Mouse (Mus musculus) lung, postnatal 0 days (tissue): ENCODE data around the gene Ctss. TPM values are rescaled to one million over a fixed set of nuclear protein-coding genes. Genes with fewer than 3 reads are reported as not detected.
A peak's percentile ranks its signal among the peaks of the same experiment; 100 is the strongest.
"Not testable (repeated sequence)": the region's sequence is repeated elsewhere in the genome, so short reads cannot be mapped to it uniquely, and the experiment has no call there.

ENCODE experiments used
- ATAC-seq: fragments of 200-750 bp; cut with Nextera tagmentation; 2 replicates; pipeline ENCODE4 v1.8.0; 2017; ENCODE audit warnings: moderate library complexity
- DNase-seq: peaks from one replicate; pipeline ENCODE4 v3.0.0-alpha.2; 2016; ENCODE audit warnings: low spot score
- H3K27ac ChIP-seq: fragments of 300-500 bp; sonication (generic); 2 replicates; pipeline ENCODE4 v1.5.1; 2014; ENCODE audit warnings: antibody characterized with exemption, mild to moderate bottlenecking, low read length, mixed read lengths
- H3K27me3 ChIP-seq: fragments of 300-500 bp; sonication (generic); replicated peaks from 2 replicates; pipeline ENCODE4 v1.6.1; 2014; ENCODE audit warnings: low read length, mixed read lengths; ENCODE audit not compliant: insufficient read depth
- H3K36me3 ChIP-seq: fragments of 300-500 bp; sonication (generic); 2 replicates; pipeline ENCODE4 v1.6.1; 2014; ENCODE audit warnings: low read length, mixed read lengths; ENCODE audit not compliant: insufficient read depth
- H3K4me1 ChIP-seq: fragments of 300-500 bp; sonication (generic); 2 replicates; pipeline ENCODE4 v1.6.1; 2014; ENCODE audit warnings: antibody characterized with exemption, low read depth, low read length, mixed read lengths; ENCODE audit not compliant: insufficient read depth
- H3K4me2 ChIP-seq: fragments of 300-500 bp; sonication (generic); replicated peaks from 2 replicates; pipeline ENCODE4 v1.6.1; 2014; ENCODE audit warnings: low read depth, mild to moderate bottlenecking, low read length, moderate library complexity, mixed read lengths
- H3K4me3 ChIP-seq: fragments of 300-500 bp; sonication (generic); 2 replicates; pipeline ENCODE4 v1.5.1; 2014; ENCODE audit warnings: low read depth, low read length
- H3K9ac ChIP-seq: fragments of 300-500 bp; sonication (generic); replicated peaks from 2 replicates; pipeline ENCODE4 v1.6.1; 2014; ENCODE audit warnings: low read depth, mild to moderate bottlenecking
- H3K9me3 ChIP-seq: fragments of 300-500 bp; sonication (generic); 2 replicates; pipeline ENCODE4 v1.6.1; 2016; ENCODE audit warnings: low read length, mixed read lengths
- CTCF ChIP-seq: IDR thresholded peaks from 2 replicates; pipeline ENCODE4 v1.5.1; 2016; ENCODE audit warnings: antibody characterized with exemption, mild to moderate bottlenecking
- EP300 ChIP-seq: IDR thresholded peaks from 2 replicates; pipeline ENCODE4 v1.6.1; 2016; ENCODE audit warnings: antibody characterized with exemption, mild to moderate bottlenecking, control low read depth
- WGBS: fragments of 180-500 bp; shearing (Covaris S2); extraction: QIAGEN DNeasy Blood & Tissue Kit; methylation state at CpG from one replicate; pipeline ENCODE4 v1.1.7; 2014; 5-methylcytosine and 5-hydroxymethylcytosine counted together
- polyA plus RNA-seq: library from polyadenylated mRNA; unstranded; fragments of >200 nt; fragmentation: Nextera tagmentation; extraction: Ambion mirVana; gene quantifications from 2 replicates; pipeline ENCODE4 v1.2.1, GENCODE M21; 2015

The Ctss gene
- polyA plus RNA-seq, 1 experiment from 2014 or later = 115 TPM

DNA sequence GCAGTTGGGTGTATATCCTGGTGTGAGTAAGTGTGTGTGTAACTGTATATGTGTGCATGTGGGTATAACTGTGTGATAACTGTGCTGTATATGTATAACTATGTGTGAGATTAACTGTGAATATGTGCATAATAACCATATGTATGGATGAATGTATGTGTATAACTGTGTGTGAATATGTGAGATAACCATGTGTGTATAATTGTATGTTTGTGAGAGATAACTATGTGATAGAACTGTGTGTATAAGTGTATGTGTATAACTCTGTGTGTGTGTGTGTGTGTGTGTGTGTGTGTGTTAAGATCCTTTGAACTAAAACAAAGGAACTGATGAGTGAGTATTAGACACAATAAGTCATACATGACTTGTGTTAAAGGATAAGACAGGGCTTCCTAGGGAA is 475 bp upstream of the Ctss start:
- Histone ChIP-seq H3K9ac (no peak overlapping the region), H3K9me3 (no peaks in the 10 kb centered on the region), H3K36me3 (no peaks in the 10 kb centered on the region)

GRCm38 (mm10) chr3:95529814-95530213 is 3.2 kb downstream of the Ctss start:
- H3K4me1 ChIP-seq = no peaks in the 10 kb centered on the region
- TF ChIP-seq EP300 = no peak
- TF ChIP-seq CTCF = no peak
- no peak overlapping the region for H3K4me3 ChIP-seq
- H3K9ac ChIP-seq = no peak overlapping the region
- no peaks in the 10 kb centered on the region for H3K9me3 ChIP-seq
- no peaks in the 10 kb centered on the region for H3K27me3 ChIP-seq
- DNase-seq (peak; percentile 15), ATAC-seq (no peak)
- H3K27ac ChIP-seq = no peak overlapping the region
- H3K36me3 ChIP-seq = no peaks in the 10 kb centered on the region
- H3K4me2 ChIP-seq = no peak overlapping the region
- WGBS = 73% methylated on average over 6 of the region's 6 CpGs

More for the DNA sequence above, 475 bp upstream of the Ctss start:
- Histone ChIP-seq H3K4me2 (no peak overlapping the region), H3K27me3 (no peaks in the 10 kb centered on the region), H3K27ac (no peak overlapping the region), H3K4me1 (no peaks in the 10 kb centered on the region), H3K4me3 (no peak overlapping the region)
- TF ChIP-seq CTCF = no peak
- TF ChIP-seq EP300 = no peak
- DNase-seq (no peak), ATAC-seq (no peak)

DNA sequence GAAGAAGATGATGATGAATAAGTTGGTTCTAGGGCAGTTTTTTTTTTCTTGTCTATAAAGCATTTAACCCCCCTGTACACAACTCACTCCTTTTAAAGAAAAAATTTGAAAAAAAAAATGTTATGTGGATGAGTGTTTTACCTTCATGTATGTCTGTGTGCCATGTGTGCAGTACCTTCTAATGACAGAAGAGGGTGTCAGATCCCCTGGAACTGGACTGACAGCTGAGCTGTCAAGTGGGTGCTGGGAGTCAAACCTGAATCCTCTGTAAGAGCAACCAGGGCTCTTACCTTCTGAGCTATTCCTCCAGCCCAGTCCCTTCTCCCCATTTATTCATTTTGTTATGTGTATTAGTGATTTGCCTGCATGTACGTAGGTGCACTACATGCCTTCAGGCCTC is 4.4 kb downstream of the Ctss start:
- no peak for TF ChIP-seq CTCF
- DNase-seq = no peak
- no peaks in the 10 kb centered on the region for H3K27me3 ChIP-seq

GRCm38 (mm10) chr3:95533364-95533763 is 6.8 kb downstream of the Ctss start:
- Histone ChIP-seq H3K9me3 (no peaks in the 10 kb centered on the region), H3K27me3 (no peaks in the 10 kb centered on the region), H3K4me2 (no peak overlapping the region), H3K27ac (no peak overlapping the region), H3K4me1 (no peaks in the 10 kb centered on the region), H3K4me3 (no peak overlapping the region), H3K9ac (no peak overlapping the region), H3K36me3 (no peaks in the 10 kb centered on the region)
- whole genome bisulfite sequencing = 82% methylated on average over 5 of the region's 5 CpGs
- TF ChIP-seq EP300 (no peak), CTCF (no peak)
- ATAC-seq (no peak), DNase-seq (no peak)

More for the DNA sequence above, 4.4 kb downstream of the Ctss start:
- Histone ChIP-seq H3K36me3 (no peaks in the 10 kb centered on the region), H3K4me2 (no peak overlapping the region), H3K9ac (no peak overlapping the region), H3K9me3 (no peaks in the 10 kb centered on the region), H3K4me1 (no peaks in the 10 kb centered on the region), H3K27ac (no peak overlapping the region), H3K4me3 (no peak overlapping the region)
- ATAC-seq = no peak
- 92% methylated on average over 1 of the region's 1 CpGs for WGBS

- Histone ChIP-seq H3K27ac (no peak overlapping the region), H3K4me1 (no peaks in the 10 kb centered on the region), H3K4me2 (no peak overlapping the region), H3K27me3 (no peaks in the 10 kb centered on the region), H3K9me3 (no peaks in the 10 kb centered on the region), H3K36me3 (no peaks in the 10 kb centered on the region), H3K9ac (no peak overlapping the region), H3K4me3 (no peak overlapping the region)
- ATAC-seq (no peak), DNase-seq (no peak)
- WGBS = 59% methylated on average over 1 of the region's 1 CpGs
- TF ChIP-seq EP300 (no peak), CTCF (peak; percentile 3; the same call in 1 of the 2 replicates)
Measured at GRCm38 (mm10) chr3:95534927-95535326, 8.3 kb downstream of the Ctss start.

- TF ChIP-seq CTCF (no peak), EP300 (no peak)
- H3K27me3 ChIP-seq = no peaks in the 10 kb centered on the region
- DNase-seq = no peak
- 77% methylated on average over 10 of the region's 10 CpGs for WGBS
- H3K36me3 ChIP-seq = no peaks in the 10 kb centered on the region
- ATAC-seq = no peak
- no peak overlapping the region for H3K4me2 ChIP-seq
- no peak overlapping the region for H3K4me3 ChIP-seq
- no peak overlapping the region for H3K9ac ChIP-seq
- no peaks in the 10 kb centered on the region for H3K4me1 ChIP-seq
- no peak overlapping the region for H3K27ac ChIP-seq
- H3K9me3 ChIP-seq = no peaks in the 10 kb centered on the region
Measured at GRCm38 (mm10) chr3:95538936-95539335, 12.3 kb downstream of the Ctss start.

DNA sequence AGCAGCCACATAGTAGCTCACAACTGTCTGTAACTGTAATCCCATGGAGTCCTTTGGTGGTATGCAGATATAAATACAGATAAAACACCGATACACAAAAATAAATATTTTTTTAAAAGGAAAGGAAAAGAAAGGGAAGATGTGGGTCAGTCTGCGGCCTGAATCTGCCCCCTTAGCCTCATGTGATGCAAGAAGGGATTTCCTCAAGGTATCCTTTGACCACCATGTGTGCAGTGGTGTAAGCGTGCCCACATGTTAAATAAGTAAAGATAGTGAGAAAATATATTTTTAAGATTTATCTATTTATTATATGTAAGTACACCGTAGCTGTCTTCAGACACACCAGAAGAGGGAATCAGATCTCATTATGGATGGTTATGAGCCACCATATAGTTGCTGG is 13.3 kb downstream of the Ctss start:
- Histone ChIP-seq H3K27me3 (no peaks in the 10 kb centered on the region), H3K4me1 (no peaks in the 10 kb centered on the region), H3K9ac (no peak overlapping the region), H3K4me2 (no peak overlapping the region), H3K9me3 (no peaks in the 10 kb centered on the region), H3K27ac (no peak overlapping the region), H3K4me3 (no peak overlapping the region), H3K36me3 (no peaks in the 10 kb centered on the region)
- ATAC-seq (no peak), DNase-seq (no peak)
- 89% methylated on average over 4 of the region's 4 CpGs for WGBS
- no peak for TF ChIP-seq CTCF

- not testable (repeated sequence) for H3K4me3 ChIP-seq, H3K36me3 ChIP-seq, H3K9ac ChIP-seq, DNase-seq, H3K9me3 ChIP-seq, ATAC-seq, H3K27ac ChIP-seq, H3K27me3 ChIP-seq, H3K4me2 ChIP-seq, H3K4me1 ChIP-seq
- WGBS = 52% methylated on average over 2 of the region's 2 CpGs
Measured at GRCm38 (mm10) chr3:95541186-95541585, 14.6 kb downstream of the Ctss start.
